Mouse (Mus musculus): Measurements from ENCODE around the gene Msi2. TPM values are rescaled to one million over a fixed set of nuclear protein-coding genes. Genes with fewer than 3 reads are reported as not detected.

The Msi2 gene
- total RNA-seq (2021) = 100 to 1,000 TPM; 218 to 219 TPM

DNA sequence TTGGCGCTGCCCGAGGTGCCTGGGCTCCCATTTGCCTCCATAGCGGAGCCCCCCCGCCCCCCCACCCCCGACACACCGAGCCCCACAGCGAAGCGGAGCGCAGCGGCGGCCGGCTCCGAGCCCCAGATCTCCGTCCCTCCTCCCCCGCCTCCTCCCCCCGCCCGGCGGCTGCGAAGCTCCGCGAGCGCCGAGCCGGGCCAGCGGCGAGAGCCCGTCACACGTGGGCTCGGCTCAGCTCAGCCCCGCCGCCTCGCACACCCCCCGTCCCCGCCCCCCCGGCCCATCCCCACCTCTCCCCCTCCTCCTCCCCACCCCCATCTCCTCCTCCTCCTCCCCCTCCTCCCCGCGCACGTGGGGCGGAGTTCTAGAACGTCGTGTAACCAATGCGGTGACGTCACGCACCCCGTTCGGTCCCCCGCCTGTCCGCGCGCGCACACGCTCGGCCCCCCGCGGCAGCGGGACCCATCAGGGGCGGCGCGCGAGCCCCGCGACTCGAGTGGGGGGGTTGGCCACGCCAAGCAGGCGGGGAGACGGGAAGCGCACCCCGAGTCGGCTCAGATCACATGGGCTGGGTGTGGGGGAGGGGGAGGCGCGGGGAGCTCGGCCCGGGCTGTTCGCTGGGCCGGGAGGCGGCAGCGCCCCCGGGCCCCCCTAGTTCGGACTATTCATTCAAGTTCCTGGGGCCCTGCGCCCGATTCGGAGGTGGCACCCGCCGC lies at the start of gene Msi2:
Msi2 (minus strand) TSS at position 464 of the 716 bp plus-strand sequence.
- intact Hi-C loops (cut with DNase I) = loop anchor here (1.0 kb wide), 1 partner anchor 162 kb away; no protein-coding TSS in a partner anchor
- peak; percentile 93 for DNase-seq

- peak; percentile 15 to 20 for DNase-seq
- intact Hi-C loops (cut with DNase I) = no loop called here
These were observed 47.3 kb upstream of the Msi2 start for GRCm38 (mm10) chr11:88765635-88766034.

GRCm38 (mm10) chr11:88763371-88763770 lies 45.1 kb upstream of the Msi2 start:
- no peak for DNase-seq
- intact Hi-C loops (cut with DNase I) = no loop called here

DNA sequence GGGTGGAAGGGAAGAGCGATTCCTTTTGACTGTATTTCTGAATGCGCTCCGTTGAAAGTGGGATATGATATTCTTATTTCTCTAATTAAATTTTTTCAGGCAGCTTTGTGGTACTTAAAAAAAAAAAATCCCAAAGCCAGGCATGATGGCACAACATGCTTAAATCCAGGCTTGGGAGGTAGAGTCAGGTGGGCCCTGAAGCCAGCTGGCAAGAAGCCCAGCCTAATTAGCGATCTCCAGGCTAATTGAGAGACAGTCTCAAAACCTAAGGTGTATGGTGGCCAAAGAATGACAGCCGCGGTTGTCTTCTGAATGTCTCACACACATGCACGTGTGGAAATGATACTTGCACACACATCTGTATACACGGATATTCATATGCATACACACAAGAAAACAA lies 41.2 kb upstream of the Msi2 start:
- intact Hi-C loops (cut with DNase I) = no loop called here
- DNase-seq = no peak

DNA sequence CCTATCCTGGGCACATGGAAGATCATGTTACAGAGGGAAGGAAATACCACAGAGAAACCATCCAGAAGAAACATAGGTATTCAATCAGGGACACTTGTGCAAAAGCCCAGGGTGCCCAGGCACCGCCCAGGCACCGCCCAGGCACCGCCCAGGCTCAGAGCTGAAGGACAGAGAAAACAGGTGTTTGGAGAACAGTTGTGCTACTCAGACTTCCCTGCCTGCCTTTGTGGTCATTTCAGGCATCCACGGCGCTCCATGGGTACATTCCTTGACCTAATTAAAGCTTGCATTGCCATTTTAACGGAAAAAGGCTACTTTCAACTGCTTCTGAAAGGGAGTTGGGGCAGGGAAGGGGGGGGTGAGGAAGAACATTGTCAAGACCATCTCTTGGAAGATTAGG lies 40.1 kb upstream of the Msi2 start:
- no peak for DNase-seq

GRCm38 (mm10) chr11:88745306-88745705 lies 27.0 kb upstream of the Msi2 start:
- no peak for DNase-seq
- intact Hi-C loops (cut with DNase I) = loop anchor here (5.0 kb wide), 1 partner anchor 42 kb away; no protein-coding TSS in a partner anchor

More for the DNA sequence above, 40.1 kb upstream of the Msi2 start:
- intact Hi-C loops (cut with DNase I) = no loop called here

GRCm38 (mm10) chr11:88739574-88740295 lies 21.4 kb upstream of the Msi2 start:
- intact Hi-C loops (cut with DNase I) = no loop called here
- DNase-seq = no peak

GRCm38 (mm10) chr11:88729363-88729762 lies 11.1 kb upstream of the Msi2 start:
- intact Hi-C loops (cut with DNase I) = loop anchor here (2.0 to 5.0 kb wide), 5 partner anchors 93 to 513 kb away; partner anchors contain the start of gene Ccdc182
- peak in 1 of 2 experiments; percentile 47 for DNase-seq

GRCm38 (mm10) chr11:88728508-88728890 lies 10.2 kb upstream of the Msi2 start:
- intact Hi-C loops (cut with DNase I) = loop anchor here (1.0 to 5.0 kb wide), 6 partner anchors 94 to 512 kb away; partner anchors contain the start of gene Ccdc182
- peak; percentile 84 to 90 for DNase-seq

DNA sequence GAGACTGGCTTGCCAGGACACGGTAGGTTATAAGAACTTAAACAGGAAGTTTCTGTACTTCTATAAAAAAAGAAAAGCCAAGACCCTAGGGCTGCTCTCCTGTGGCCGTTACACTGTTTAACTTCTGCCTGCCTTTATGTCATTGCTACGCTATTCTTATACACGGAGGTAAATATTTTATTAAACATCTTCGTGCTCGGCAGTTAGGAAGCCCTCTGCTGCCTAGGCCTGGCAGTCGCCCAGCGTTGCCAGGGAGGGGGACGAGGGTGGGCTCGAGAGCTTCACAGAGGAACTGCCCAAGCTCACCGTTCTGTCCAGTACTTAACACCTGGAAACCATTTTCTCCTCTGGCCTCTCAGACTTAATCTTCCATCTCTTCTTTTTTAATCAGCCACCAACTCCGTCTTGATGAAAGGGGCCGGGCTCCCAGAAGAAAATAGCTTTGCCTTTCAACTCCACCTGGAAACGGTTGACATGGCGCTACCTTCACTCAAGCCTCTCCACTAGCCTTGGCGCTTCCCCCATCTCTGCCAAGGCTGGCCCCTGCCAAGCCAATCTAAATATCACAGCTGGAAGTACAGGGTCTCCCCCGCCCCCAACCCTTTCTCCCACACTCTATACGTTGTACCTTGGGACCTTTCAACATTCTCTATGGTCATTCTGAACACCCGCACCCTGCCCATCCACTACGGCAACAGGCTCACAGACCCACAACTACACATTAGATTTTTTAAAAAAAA lies 9.6 kb upstream of the Msi2 start:
- intact Hi-C loops (cut with DNase I) = loop anchor here (1.0 to 5.0 kb wide), 6 partner anchors 95 to 511 kb away; partner anchors contain the start of gene Ccdc182
- DNase-seq = no peak

GRCm38 (mm10) chr11:88721144-88721636 lies 2.9 kb upstream of the Msi2 start:
- intact Hi-C loops (cut with DNase I) = no loop called here
- DNase-seq = no peak

DNA sequence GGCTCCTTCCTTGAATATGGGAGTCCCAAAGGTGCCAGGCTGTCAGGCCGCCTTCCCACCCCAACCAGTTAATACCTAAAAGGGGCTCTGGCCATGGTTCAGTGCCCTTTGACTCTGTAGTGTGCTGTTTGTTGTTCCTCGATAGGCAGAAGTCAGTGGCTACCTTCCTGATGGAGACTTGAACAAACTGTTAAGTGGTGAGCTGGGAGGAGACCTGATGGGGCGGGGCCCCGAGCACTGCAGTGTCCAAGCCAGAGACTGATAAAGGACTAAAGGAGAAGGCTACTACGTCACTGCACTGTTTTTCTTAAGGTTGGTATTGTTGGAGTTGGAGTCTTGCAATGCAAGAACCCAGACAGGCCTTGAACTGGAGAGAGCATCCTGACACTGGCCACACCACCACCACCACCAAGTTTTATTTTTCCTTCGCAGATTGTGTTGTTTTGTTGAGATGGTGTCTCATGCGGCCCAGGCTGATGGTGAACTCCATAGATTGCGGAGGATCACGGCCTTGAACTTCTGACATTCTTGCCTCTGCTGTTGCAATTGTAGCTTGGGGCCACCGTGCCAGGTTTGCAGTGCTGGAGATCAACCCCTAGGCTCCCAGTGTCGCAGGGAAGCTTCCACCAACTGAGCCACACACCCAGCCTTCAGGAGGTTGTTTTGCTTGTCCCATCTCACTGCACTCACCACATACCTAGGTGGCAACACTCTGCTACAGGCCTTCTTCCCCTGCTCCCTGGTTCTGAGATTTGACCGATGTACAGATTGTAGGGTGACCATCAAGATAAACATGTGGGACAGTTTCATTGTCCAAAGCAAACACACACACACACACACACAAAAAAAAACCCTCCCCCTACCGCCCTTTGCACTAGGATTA lies 2.2 kb upstream of the Msi2 start:
- DNase-seq = no peak
- intact Hi-C loops (cut with DNase I) = no loop called here

GRCm38 (mm10) chr11:88719601-88720000 lies 1.3 kb upstream of the Msi2 start:
- intact Hi-C loops (cut with DNase I) = no loop called here
- peak in 1 of 2 experiments; percentile 15 for DNase-seq

- intact Hi-C loops (cut with DNase I) = loop anchor here (1.0 kb wide), 1 partner anchor 163 kb away; no protein-coding TSS in a partner anchor
- DNase-seq = peak; percentile 28 to 71
These were observed 668 bp upstream of the Msi2 start for GRCm38 (mm10) chr11:88718766-88719595.

DNA sequence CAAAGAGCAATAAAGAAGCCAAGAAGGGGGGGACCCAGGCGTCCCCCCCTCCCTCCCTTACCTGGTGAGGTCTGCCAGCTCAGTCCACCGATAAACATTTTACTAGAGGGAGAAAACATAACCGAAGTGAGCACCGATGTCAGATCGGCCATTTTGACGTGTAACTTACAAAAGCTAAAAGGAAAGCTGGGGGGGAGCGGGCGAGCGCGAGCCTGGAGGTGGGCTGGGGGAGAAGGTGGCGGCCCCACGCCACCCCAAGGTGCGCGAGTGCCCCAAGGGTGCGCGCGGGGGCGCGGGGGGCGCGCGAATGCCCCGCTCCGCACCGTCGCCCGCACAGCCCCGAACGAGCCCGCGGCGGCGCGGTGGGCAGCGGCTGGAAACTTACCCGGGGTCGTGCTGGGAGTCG lies 666 bp downstream of the Msi2 start:
- intact Hi-C loops (cut with DNase I) = loop anchor here (1.0 kb wide), 1 partner anchor 161 kb away; no protein-coding TSS in a partner anchor
- DNase-seq = no peak

- intact Hi-C loops (cut with DNase I) = no loop called here
- peak; percentile 18 to 28 for DNase-seq
These were observed 1.2 kb downstream of the Msi2 start for GRCm38 (mm10) chr11:88717016-88717643.

- DNase-seq = peak; percentile 35 to 40
- intact Hi-C loops (cut with DNase I) = no loop called here
These were observed 2.0 kb downstream of the Msi2 start for GRCm38 (mm10) chr11:88716061-88716994.

Data from heart, postnatal 10 days (tissue).